Mouse (Mus musculus): ENCODE measurements around the gene Azin2. TPM values are rescaled to one million over a fixed set of nuclear protein-coding genes. Genes with fewer than 3 reads are reported as not detected.
A peak's percentile ranks its signal among the peaks of the same experiment; 100 is the strongest.

The Azin2 gene
- polyA plus RNA-seq, 1 experiment from 2014 or later, result 7.4 TPM

- 61% methylated on average over 24 of the region's 24 CpGs for WGBS
- peaks cover 12% of the 10 kb centered on the region for H3K36me3 ChIP-seq
Measured at GRCm38 (mm10) chr4:128908586-128909377, 53.5 kb downstream of the Azin2 start.

GRCm38 (mm10) chr4:128907238-128907968 lies 54.8 kb downstream of the Azin2 start:
- no peak overlapping the region for H3K4me3 ChIP-seq
- no peak overlapping the region for H3K27ac ChIP-seq (ENCODE audit: poor library complexity, severe bottlenecking)
- H3K36me3 ChIP-seq, result peaks cover 23% of the 10 kb centered on the region
- 55% methylated on average over 12 of the region's 12 CpGs for WGBS
- H3K4me1 ChIP-seq (replicated peaks), result peaks cover 15% of the 10 kb centered on the region; the same call in 1 of the 2 replicates
- H3K4me2 ChIP-seq, result no peak overlapping the region
- no peak for ATAC-seq (ENCODE audit: insufficient number of reproducible peaks, low FRiP score)
- H3K27me3 ChIP-seq (replicated peaks), result peaks cover 7% of the 10 kb centered on the region; the same call in 1 of the 2 replicates
- H3K9me3 ChIP-seq (replicated peaks), result no peaks in the 10 kb centered on the region
- H3K9ac ChIP-seq, result no peak overlapping the region

More at GRCm38 (mm10) chr4:128908586-128909377, 53.5 kb downstream of the Azin2 start:
- Histone ChIP-seq H3K4me2 (no peak overlapping the region), H3K9me3 (replicated peaks) (no peaks in the 10 kb centered on the region), H3K27ac (ENCODE audit: poor library complexity, severe bottlenecking) (no peak overlapping the region), H3K27me3 (replicated peaks) (peaks cover 7% of the 10 kb centered on the region; the same call in 1 of the 2 replicates), H3K4me1 (replicated peaks) (peaks cover 14% of the 10 kb centered on the region; the same call in 1 of the 2 replicates), H3K9ac (no peak overlapping the region), H3K4me3 (no peak overlapping the region)
- ATAC-seq (ENCODE audit: insufficient number of reproducible peaks, low FRiP score), result no peak

- Histone ChIP-seq H3K9ac (no peak overlapping the region), H3K27me3 (replicated peaks) (peaks cover 7% of the 10 kb centered on the region; the same call in 1 of the 2 replicates), H3K27ac (ENCODE audit: poor library complexity, severe bottlenecking) (no peak overlapping the region), H3K36me3 (peaks cover 25% of the 10 kb centered on the region), H3K9me3 (replicated peaks) (no peaks in the 10 kb centered on the region), H3K4me3 (no peak overlapping the region), H3K4me1 (replicated peaks) (peaks cover 15% of the 10 kb centered on the region; the same call in 1 of the 2 replicates), H3K4me2 (no peak overlapping the region)
- no peak for ATAC-seq (ENCODE audit: insufficient number of reproducible peaks, low FRiP score)
- WGBS, result 65% methylated on average over 8 of the region's 8 CpGs
Measured at GRCm38 (mm10) chr4:128906757-128907156, 55.5 kb downstream of the Azin2 start.

- no peak overlapping the region for H3K27ac ChIP-seq (ENCODE audit: poor library complexity, severe bottlenecking)
- 41% methylated on average over 8 of the region's 8 CpGs for WGBS
- ATAC-seq (ENCODE audit: insufficient number of reproducible peaks, low FRiP score), result no peak
Measured at GRCm38 (mm10) chr4:128905251-128905650, 57.0 kb downstream of the Azin2 start.

DNA sequence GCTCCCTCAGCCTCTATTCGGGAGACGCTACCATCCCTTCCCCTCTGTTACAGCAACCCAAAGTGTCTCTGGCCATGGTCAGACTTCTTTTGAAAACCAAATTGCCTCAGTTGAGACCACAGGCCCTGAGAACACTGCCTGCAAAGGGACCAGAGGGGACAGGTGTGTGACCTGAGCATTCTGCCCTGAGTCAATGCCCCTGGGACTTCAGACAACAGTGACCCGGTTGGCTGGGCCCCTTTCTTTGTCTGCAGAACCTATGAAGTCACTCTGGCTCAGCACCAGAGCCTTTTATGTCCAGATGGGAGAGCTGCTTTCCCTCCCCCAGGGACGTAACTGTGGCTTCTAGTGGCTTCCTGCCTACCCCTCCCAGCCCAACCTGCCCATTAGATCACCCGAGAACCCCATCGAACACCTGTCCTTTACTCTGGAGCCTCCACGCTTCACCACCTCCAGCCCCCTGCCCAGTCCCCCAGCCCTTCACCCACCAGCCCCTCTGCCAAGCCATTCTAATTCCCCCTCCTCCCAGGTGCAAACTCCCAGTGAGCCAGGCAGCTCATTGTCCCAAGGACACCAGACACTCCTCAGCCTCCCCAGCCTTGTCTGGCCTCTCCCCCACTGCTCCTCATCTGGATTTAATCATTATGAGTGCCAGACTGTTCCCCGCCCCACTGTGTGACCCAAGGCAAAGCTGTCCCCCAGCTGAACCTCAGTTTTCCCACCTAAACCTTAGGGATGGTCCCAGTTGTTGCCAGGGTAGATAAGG lies 58.0 kb downstream of the Azin2 start:
- no peaks in the 10 kb centered on the region for H3K9me3 ChIP-seq (replicated peaks)
- H3K4me2 ChIP-seq, result no peak overlapping the region
- WGBS, result 64% methylated on average over 8 of the region's 8 CpGs
- no peak overlapping the region for H3K27ac ChIP-seq (ENCODE audit: poor library complexity, severe bottlenecking)
- peaks cover 7% of the 10 kb centered on the region; the same call in 1 of the 2 replicates for H3K27me3 ChIP-seq (replicated peaks)
- H3K4me1 ChIP-seq (replicated peaks), result peaks cover 27% of the 10 kb centered on the region
- H3K4me3 ChIP-seq, result no peak overlapping the region
- ATAC-seq (ENCODE audit: insufficient number of reproducible peaks, low FRiP score), result no peak
- H3K9ac ChIP-seq, result no peak overlapping the region
- peaks cover 19% of the 10 kb centered on the region; the same call in 1 of the 2 replicates for H3K36me3 ChIP-seq

More at GRCm38 (mm10) chr4:128905251-128905650, 57.0 kb downstream of the Azin2 start:
- Histone ChIP-seq H3K4me3 (no peak overlapping the region), H3K4me2 (no peak overlapping the region), H3K27me3 (replicated peaks) (peaks cover 7% of the 10 kb centered on the region; the same call in 1 of the 2 replicates), H3K4me1 (replicated peaks) (peaks cover 17% of the 10 kb centered on the region), H3K9me3 (replicated peaks) (no peaks in the 10 kb centered on the region), H3K9ac (no peak overlapping the region), H3K36me3 (peaks cover 27% of the 10 kb centered on the region)

DNA sequence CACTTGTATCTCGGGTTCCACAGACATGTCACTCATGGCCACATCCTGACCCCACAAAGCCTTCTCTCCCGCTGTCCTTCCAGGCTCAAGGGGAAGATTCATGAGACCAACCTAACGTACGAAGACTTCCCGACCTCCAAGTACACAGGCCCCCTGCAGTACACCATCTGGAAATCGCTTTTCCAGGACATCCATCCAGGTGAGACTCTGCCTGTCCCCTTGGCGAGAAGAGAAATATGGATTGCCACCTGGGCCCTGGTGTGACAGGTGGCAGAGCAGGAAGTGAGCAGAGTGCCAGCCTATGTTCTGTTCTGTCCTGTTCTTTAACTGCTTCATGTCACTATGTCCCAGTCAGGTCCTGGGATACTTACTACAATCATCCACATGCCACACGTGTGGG lies 59.9 kb downstream of the Azin2 start:
- no peak overlapping the region for H3K4me2 ChIP-seq
- peaks cover 7% of the 10 kb centered on the region; the same call in 1 of the 2 replicates for H3K27me3 ChIP-seq (replicated peaks)
- H3K27ac ChIP-seq (ENCODE audit: poor library complexity, severe bottlenecking), result no peak overlapping the region
- H3K9me3 ChIP-seq (replicated peaks), result no peaks in the 10 kb centered on the region
- peaks cover 42% of the 10 kb centered on the region for H3K4me1 ChIP-seq (replicated peaks)
- no peak overlapping the region for H3K9ac ChIP-seq
- H3K36me3 ChIP-seq, result peaks cover 19% of the 10 kb centered on the region; the same call in 1 of the 2 replicates
- H3K4me3 ChIP-seq, result no peak overlapping the region
- WGBS, result 73% methylated on average over 8 of the region's 8 CpGs
- ATAC-seq (ENCODE audit: insufficient number of reproducible peaks, low FRiP score), result no peak

DNA sequence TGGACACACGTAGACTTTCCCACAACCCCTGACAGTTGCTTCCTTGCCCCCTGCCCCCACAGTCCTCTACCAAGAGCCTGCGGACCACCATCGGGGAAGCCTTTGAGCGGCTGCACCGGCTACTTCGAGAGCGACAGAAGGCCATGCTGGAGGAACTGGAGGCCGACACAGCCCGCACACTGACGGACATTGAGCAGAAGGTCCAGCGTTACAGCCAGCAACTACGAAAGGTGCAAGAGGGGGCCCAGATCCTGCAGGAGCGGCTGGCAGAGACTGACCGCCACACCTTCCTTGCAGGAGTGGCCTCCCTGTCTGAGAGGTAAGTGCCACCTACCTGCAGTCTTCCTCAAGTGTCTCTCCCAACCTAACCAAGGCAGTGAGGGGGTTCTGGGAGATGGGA lies 61.8 kb downstream of the Azin2 start:
- Histone ChIP-seq H3K27ac (ENCODE audit: poor library complexity, severe bottlenecking) (no peak overlapping the region), H3K27me3 (replicated peaks) (no peaks in the 10 kb centered on the region), H3K4me3 (no peak overlapping the region), H3K36me3 (peaks cover 19% of the 10 kb centered on the region; the same call in 1 of the 2 replicates), H3K9me3 (replicated peaks) (no peaks in the 10 kb centered on the region), H3K4me2 (no peak overlapping the region), H3K9ac (no peak overlapping the region), H3K4me1 (replicated peaks) (peaks cover 41% of the 10 kb centered on the region)
- no peak for ATAC-seq (ENCODE audit: insufficient number of reproducible peaks, low FRiP score)
- 76% methylated on average over 14 of the region's 14 CpGs for WGBS

DNA sequence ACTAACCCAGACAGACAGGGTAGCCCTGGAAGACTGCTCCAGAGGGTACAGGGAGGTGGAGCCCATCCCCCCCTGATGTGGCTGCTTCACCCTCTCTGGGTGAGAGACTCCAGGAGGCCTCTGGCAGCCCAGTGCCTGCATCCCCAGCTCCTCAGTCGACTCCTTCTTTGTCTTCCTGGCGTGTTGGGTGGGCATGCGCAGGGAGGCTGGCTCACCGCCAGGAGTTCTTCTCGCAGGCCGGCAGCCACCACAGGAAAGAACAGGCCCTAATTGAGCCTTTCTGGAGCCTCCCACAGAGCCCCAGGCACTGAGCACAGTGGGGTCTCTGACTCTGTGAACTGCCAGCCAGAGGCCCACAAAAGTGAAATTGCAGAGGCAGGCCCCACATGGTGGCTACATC lies 62.9 kb downstream of the Azin2 start:
- Histone ChIP-seq H3K27ac (ENCODE audit: poor library complexity, severe bottlenecking) (peak overlapping the region; percentile 86), H3K9ac (peak overlapping the region; percentile 48), H3K9me3 (replicated peaks) (no peaks in the 10 kb centered on the region), H3K4me1 (replicated peaks) (peaks cover 36% of the 10 kb centered on the region), H3K4me3 (no peak overlapping the region), H3K36me3 (peaks cover 19% of the 10 kb centered on the region; the same call in 1 of the 2 replicates), H3K4me2 (peak overlapping the region; percentile 2; the same call in 1 of the 2 replicates), H3K27me3 (replicated peaks) (no peaks in the 10 kb centered on the region)
- ATAC-seq (ENCODE audit: insufficient number of reproducible peaks, low FRiP score), result peak; percentile 49
- WGBS, result 1% methylated on average over 6 of the region's 6 CpGs

- Histone ChIP-seq H3K27ac (ENCODE audit: poor library complexity, severe bottlenecking) (peak overlapping the region; percentile 86), H3K4me2 (peak overlapping the region; percentile 9; the same call in 1 of the 2 replicates), H3K36me3 (peaks cover 13% of the 10 kb centered on the region; the same call in 1 of the 2 replicates)
Measured at GRCm38 (mm10) chr4:128897911-128898421, 64.3 kb downstream of the Azin2 start.

GRCm38 (mm10) chr4:128896667-128897066 lies 65.6 kb downstream of the Azin2 start:
- no peak overlapping the region for H3K4me2 ChIP-seq
- H3K9me3 ChIP-seq (replicated peaks), result no peaks in the 10 kb centered on the region
- peaks cover 6% of the 10 kb centered on the region; the same call in 1 of the 2 replicates for H3K36me3 ChIP-seq
- no peak overlapping the region for H3K9ac ChIP-seq
- WGBS, result 92% methylated on average over 10 of the region's 10 CpGs
- H3K4me1 ChIP-seq (replicated peaks), result peaks cover 29% of the 10 kb centered on the region
- ATAC-seq (ENCODE audit: insufficient number of reproducible peaks, low FRiP score), result no peak
- no peak overlapping the region for H3K4me3 ChIP-seq
- no peak overlapping the region for H3K27ac ChIP-seq (ENCODE audit: poor library complexity, severe bottlenecking)
- H3K27me3 ChIP-seq (replicated peaks), result no peaks in the 10 kb centered on the region

More at GRCm38 (mm10) chr4:128897911-128898421, 64.3 kb downstream of the Azin2 start:
- H3K9ac ChIP-seq, result no peak overlapping the region
- WGBS, result 15% methylated on average over 6 of the region's 7 CpGs
- peaks cover 29% of the 10 kb centered on the region for H3K4me1 ChIP-seq (replicated peaks)
- ATAC-seq (ENCODE audit: insufficient number of reproducible peaks, low FRiP score), result peak; percentile 68
- H3K9me3 ChIP-seq (replicated peaks), result no peaks in the 10 kb centered on the region
- no peaks in the 10 kb centered on the region for H3K27me3 ChIP-seq (replicated peaks)
- no peak overlapping the region for H3K4me3 ChIP-seq

Measured in heart, embryonic 12.5 days (tissue).